Mouse (Mus musculus) G1E-ER4 (cell line): ENCODE data around the gene Ganc. TPM values are rescaled to one million over a fixed set of nuclear protein-coding genes. Genes with fewer than 3 reads are reported as not detected.

Experiments used
- GATA1 ChIP-seq: IDR thresholded peaks from one replicate; pipeline ENCODE4 v1.8.0; 2012; ENCODE audit warnings: low read length, inconsistent platforms
- polyA plus RNA-seq: library from polyadenylated mRNA; stranded (reverse); fragments of >175 nt; gene quantifications from 2 replicates; pipeline ENCODE4 v1.2.3, GENCODE M21; 2012

Ganc gene
- polyA plus RNA-seq, 1 experiment = 1.3 TPM

DNA sequence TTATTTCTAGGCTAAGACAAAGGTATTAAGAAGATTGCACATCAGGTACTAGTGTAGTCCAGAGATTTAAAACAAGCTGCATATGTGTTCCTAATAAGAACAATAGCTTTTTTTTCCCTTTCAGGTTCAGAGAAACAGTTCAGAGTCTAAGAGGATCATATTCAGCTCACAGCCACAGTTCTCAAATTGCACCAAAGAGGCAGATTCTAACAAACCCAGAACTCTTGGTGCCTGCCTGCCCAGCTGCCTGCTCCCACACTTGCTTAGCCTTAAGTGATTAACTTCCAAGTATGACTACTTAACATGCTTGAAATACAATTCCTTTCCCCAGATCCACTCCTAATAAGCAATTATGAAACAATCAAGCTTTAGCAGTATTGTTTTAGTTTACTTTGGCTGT lies 10.4 kb downstream of the Ganc start:
- no peak for TF ChIP-seq GATA1

DNA sequence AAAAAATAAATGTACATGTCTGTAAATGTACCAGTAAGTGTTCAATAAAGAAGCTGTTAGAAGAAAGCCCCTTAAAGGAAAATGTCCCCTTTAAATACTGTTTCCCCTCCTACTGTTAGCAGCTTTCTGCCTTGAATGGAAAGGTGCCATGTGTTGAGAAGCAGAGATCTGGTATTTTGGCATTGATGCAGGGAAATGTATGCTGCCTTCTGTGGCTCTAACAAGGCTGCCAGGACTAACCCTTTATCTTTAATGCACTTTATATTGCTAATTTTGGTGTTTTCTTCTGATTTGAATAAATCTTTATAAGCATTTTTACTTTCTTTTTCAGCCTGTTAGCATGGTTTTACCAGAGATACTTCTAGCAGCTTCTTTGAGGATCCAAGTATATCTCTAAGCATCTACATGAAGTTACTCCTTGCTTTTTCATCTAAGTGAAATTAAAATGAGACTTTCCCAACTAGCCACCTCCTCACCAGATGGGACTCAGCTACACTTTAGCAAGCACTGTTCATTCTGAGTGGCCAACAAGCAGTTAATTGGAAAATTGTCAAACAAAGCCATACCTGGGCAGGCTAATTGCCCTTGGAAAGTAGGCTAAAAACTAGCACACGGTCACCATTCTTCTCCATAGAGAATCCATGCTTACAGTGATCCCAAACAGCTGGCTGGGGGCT lies 11.2 kb downstream of the Ganc start:
- no peak for TF ChIP-seq GATA1

DNA sequence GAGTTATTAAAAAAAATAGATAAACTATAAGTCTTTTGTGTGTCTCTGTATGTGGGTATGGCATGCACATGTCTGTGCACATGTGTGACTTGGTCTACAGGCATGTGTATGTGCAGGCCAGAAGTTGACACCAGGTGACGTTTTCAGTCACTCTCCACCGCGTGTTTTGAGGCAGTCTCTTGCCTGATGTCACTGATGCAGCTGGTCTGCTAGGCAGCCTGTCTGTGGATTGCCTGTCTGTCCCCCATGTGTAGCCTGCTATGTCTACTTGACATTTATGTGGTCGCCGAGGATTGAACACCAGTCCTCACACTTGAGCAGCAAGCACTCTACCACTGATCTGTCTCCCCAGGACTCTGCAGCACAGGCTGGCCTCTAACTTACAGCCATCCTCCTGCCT lies 20.7 kb downstream of the Ganc start:
- no peak for TF ChIP-seq GATA1

DNA sequence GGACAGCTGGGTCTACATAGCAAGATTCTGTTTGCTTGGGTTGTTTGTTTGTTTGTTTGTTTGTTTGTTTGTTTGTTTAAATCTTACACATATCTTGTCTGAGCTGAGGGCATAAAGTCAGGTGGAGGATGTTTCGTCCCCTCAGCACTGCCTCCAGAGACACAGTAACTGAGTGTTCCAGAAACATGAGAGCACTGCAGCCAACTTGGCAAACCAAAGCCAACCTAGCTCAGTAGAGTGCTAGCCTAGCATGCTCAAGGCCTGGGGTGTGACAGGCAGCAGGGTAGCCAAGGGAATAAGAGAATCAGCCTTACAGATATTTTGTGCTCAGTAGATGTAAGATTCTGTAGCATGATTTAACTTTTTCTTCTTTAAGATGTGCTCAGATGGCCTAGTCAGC lies 40.8 kb downstream of the Ganc start:
- TF ChIP-seq GATA1 = no peak

DNA sequence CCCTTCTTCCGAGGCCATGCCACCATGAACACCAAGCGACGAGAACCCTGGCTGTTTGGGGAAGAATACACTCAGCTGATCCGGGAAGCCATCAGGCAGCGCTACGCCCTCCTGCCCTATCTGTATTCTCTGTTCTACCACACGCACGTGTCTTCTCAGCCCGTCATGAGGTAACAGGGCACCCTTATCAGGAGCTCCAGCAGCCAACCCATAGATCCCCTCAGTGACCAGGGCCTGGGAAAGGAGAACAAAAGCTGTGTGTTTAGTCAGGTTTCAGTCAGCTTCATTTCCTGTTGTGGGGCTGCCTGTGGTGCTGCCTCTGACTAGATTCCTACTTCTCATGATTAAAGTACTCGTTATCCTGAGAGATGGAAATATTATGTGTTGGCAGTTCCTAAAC lies 42.7 kb downstream of the Ganc start:
- TF ChIP-seq GATA1 = no peak

- TF ChIP-seq GATA1 = no peak
These were observed 43.6 kb downstream of the Ganc start for GRCm38 (mm10) chr2:120447306-120447705.

- TF ChIP-seq GATA1 = no peak
These were observed 47.0 kb downstream of the Ganc start for GRCm38 (mm10) chr2:120450724-120451123.

DNA sequence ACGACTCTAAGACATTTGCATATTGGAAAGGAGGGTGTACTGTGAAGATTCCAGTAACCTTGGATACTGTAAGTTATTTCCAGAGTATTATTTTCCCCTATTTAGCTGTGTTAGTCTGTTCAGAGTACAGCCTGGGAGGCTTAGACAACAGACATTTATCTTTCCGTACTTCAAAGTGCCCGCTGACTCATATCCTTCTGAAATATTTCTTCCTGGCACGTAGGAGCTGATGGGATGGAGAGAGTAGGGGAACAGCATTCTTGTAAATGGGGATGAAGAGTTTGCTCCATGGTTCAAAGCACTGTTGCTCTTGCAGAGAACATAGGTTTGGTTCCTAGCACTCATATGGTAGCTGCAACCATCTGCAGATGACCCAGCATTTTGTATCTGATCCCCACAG lies 48.9 kb downstream of the Ganc start:
- no peak for TF ChIP-seq GATA1

GRCm38 (mm10) chr2:120454987-120455386 lies 51.3 kb downstream of the Ganc start:
- TF ChIP-seq GATA1 = no peak

- no peak for TF ChIP-seq GATA1
These were observed 52.0 kb downstream of the Ganc start, which contains the start of gene Capn3 for GRCm38 (mm10) chr2:120455719-120456118. Capn3 (plus strand) TSS chr2:120456019.

DNA sequence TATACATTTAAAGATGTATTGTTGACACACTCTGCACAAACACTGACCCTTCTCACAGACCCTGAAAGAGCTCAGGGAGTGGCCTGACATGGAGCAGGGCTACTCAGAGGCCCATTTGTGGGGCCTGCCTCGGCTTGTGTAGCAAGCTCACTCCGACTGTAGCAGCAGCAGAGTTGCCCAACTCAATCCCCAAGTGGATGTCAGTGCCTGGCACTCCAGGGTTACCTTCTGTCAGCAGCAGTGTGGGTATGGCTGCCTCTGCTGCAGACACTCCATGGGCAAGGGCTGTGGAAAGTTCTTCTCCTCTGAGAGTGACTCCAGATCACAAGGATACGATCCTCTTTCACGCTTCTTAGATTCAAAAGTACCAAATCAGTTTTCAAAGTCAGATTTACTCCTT lies 56.5 kb downstream of the Ganc start:
- no peak for TF ChIP-seq GATA1

DNA sequence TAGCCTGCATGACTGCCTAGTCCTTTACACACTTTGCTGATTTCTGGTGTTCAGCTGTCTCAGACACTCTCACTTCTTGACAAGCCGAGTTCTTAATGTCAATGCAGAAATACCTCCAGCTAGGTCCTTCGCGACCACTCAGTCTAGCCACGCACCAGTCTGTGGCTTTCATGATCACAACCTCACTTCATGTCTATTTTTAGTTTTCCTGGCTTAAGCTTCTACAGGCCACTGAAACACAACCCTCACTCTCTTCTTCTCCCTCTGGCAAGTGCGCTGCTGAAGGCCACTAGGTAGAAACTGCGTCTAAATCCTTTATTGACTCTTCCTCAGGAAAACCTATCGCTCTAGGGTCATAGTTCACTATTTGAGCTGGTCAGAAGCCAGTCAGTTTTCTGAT lies 59.6 kb downstream of the Ganc start:
- TF ChIP-seq GATA1 = no peak

DNA sequence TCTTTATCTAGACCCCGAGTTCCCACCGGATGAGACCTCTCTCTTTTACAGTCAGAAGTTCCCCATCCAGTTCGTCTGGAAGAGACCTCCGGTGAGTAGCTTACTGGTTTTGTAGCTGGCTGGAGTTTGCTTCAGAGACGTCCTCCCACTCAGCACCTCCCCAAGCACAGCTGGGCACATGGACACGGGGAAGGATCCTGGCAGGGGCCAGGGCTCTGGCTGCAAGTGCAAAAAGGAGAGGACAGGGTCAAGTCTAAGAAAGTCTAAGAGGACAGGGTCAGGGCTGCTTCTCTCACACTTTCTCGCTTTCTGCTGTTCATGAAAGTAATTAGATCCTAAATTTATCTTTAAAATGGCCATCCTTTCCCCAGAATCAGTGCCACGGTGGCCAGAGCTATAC lies 60.4 kb downstream of the Ganc start:
- TF ChIP-seq GATA1 = no peak

GRCm38 (mm10) chr2:120464732-120465396 lies 61.2 kb downstream of the Ganc start:
- no peak for TF ChIP-seq GATA1

GRCm38 (mm10) chr2:120465397-120465785 lies 61.7 kb downstream of the Ganc start:
- no peak for TF ChIP-seq GATA1

DNA sequence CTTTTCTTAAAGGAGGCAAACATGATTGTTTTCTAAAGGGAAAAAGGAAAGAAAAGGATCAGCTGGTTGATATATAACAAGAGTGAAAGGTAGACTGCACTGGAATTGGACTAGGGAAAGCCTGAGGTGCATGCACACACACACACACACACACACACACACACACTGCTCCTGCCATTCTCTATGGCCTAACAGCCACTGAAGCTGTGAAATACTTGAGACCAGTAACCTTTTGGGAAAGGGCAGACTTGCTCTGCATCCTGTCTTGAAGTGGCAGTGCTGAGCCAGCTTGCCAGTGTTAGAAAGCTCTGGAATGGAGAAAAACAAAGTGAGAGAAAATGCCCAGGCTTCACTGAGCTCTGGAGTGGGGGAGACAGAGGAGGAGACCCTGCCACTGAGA lies 64.3 kb downstream of the Ganc start:
- no peak for TF ChIP-seq GATA1

- no peak for TF ChIP-seq GATA1
These were observed 65.5 kb downstream of the Ganc start for GRCm38 (mm10) chr2:120469220-120469619.
